Mouse (Mus musculus): Measurements from ENCODE around the gene Mef2a.
A peak's percentile ranks its signal among the peaks of the same experiment; 100 is the strongest.

- TF ChIP-seq CTCF (IDR thresholded peaks at IDR 0.05; ENCODE audit: low read depth, low read length) = no peak
- peak; percentile 5; the same call in 1 of the 2 replicates for TF ChIP-seq POLR2A (IDR thresholded peaks at IDR 0.05; ENCODE audit: borderline replicate concordance, low read depth, low read length)
Measured at GRCm38 (mm10) chr7:67372729-67373583, at the start of gene Mef2a.

Data from bone marrow macrophage, adult 2 months (primary cell).